Mouse (Mus musculus) kidney, postnatal 25 days (tissue): Measurements from ENCODE around the gene Prn.

Experiments
- DNase-seq, 2 experiments: peaks; one replicate each; pipeline ENCODE4 v3.0.0; 2021; ENCODE audit warnings: mixed read lengths in 2 of 2

Prn gene

DNA sequence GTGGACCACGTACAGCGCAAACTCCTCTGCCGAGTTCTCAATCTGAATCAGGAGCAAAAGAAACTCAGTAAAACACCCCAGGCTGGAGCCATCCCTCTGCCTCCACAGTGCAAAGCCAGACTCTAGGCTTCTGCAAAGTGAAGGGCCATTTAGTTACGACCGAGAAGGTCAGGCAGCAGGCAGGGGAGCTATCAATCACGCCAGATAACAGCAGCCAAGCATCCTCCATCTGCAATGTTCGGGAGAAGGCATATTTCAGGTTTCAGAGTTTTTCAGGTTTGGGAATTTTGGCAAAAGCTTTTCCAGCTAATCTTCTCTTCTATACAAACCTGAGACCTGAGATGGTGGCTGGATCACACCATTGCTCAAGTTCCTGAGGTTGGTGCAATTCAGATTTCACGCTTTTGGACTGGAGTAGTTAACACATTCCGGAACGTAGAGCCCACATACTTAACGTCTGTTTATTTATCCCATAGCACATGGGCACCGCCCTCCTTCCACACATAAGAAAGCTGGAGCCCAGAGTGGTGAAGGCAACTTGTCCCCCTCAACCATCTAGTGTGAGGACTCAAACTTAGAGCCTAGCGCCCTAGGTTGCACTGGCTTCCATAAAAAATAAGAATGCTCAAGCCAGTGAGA is 92.1 kb downstream of the Prn start:
- DNase-seq, result peak in 1 of 2 experiments; percentile 26

GRCm38 (mm10) chr2:132003916-132004315 is 94.2 kb downstream of the Prn start:
- peak in 1 of 2 experiments; percentile 17 for DNase-seq

- DNase-seq, result peak in 1 of 2 experiments; percentile 22
Observed at GRCm38 (mm10) chr2:132004495-132005136, 94.9 kb downstream of the Prn start.

- DNase-seq, result peak in 1 of 2 experiments; percentile 21
Observed at GRCm38 (mm10) chr2:132005445-132005844, 95.7 kb downstream of the Prn start.
